Mouse (Mus musculus) CH12.LX (cell line): ENCODE measurements at regions not wholly inside any gene's neighbourhood (a gene's known extent, or its start where the extent isn't known, plus 50 kb on each side); places are given as distances from the start of the nearest gene placed in this dataset.

Experiments
- CHD2 ChIP-seq: IDR thresholded peaks from 2 replicates; pipeline ENCODE4 v1.6.1; 2011; ENCODE audit warnings: low read length, improper control_type of control experiment
- CTCF ChIP-seq, 2 experiments: IDR thresholded peaks in 1 of 2; conservative IDR thresholded peaks in 1 of 2; 2 replicates each; pipeline ENCODE4 v1.5.1; 2011 to 2012; ENCODE audit warnings: low read depth in 2 of 2, low read length in 2 of 2, improper control_type of control experiment in 1 of 2, inconsistent platforms in 1 of 2, mild to moderate bottlenecking in 1 of 2, moderate library complexity in 1 of 2
- E2F4 ChIP-seq: IDR thresholded peaks from 2 replicates; pipeline ENCODE4 v1.6.1; 2011; ENCODE audit warnings: low read depth, low read length, improper control_type of control experiment; ENCODE audit not compliant: insufficient replicate concordance
- ELF1 ChIP-seq: IDR thresholded peaks from 2 replicates; pipeline ENCODE4 v1.6.1; 2014; ENCODE audit warnings: low read depth, mild to moderate bottlenecking, inconsistent platforms, low read length, improper control_type of control experiment
- EP300 ChIP-seq: IDR thresholded peaks from 2 replicates; pipeline ENCODE4 v1.6.1; 2011; ENCODE audit warnings: low read length, improper control_type of control experiment
- ETS1 ChIP-seq: conservative IDR thresholded peaks from 2 replicates; pipeline ENCODE4 v1.6.1; 2012; ENCODE audit warnings: low read depth, mild to moderate bottlenecking, inconsistent platforms, low read length, improper control_type of control experiment, moderate library complexity
- MYC ChIP-seq: IDR thresholded peaks from 2 replicates; pipeline ENCODE4 v1.6.1; 2011; ENCODE audit warnings: low read depth, mild to moderate bottlenecking, improper control_type of control experiment, low read length
- NELFE ChIP-seq: IDR thresholded peaks from 2 replicates; pipeline ENCODE4 v1.6.1; 2011; ENCODE audit warnings: low read depth, low read length, improper control_type of control experiment
- POLR2A ChIP-seq: IDR thresholded peaks from 2 replicates; pipeline ENCODE4 v1.6.1; 2011; ENCODE audit warnings: low read depth, mild to moderate bottlenecking, improper control_type of control experiment, low read length
- RCOR1 ChIP-seq: conservative IDR thresholded peaks from 2 replicates; pipeline ENCODE4 v1.6.1; 2012; ENCODE audit warnings: low read depth, mild to moderate bottlenecking, inconsistent platforms, low read length, improper control_type of control experiment
- SMC3 ChIP-seq: IDR thresholded peaks from 2 replicates; pipeline ENCODE4 v1.6.1; 2011; ENCODE audit warnings: low read depth, low read length, improper control_type of control experiment
- ZKSCAN1 ChIP-seq: IDR thresholded peaks from 2 replicates; pipeline ENCODE4 v1.6.1; 2012; ENCODE audit warnings: low read depth, inconsistent platforms, low read length, improper control_type of control experiment, borderline replicate concordance

GRCm38 (mm10) chr14:8935121-8935520 is 269.1 kb upstream of the 4930452B06Rik start:
- no peak for TF ChIP-seq EP300
- peak in 1 of 2 experiments; percentile 66; a peak in 2 of 4 replicates for TF ChIP-seq CTCF (conservative IDR thresholded peaks at IDR 0.05 in 1 of 2, IDR thresholded peaks at IDR 0.05 in 1 of 2; ENCODE audit: low read depth in 2 of 2, low read length in 2 of 2)
- no peak for TF ChIP-seq ETS1
- no peak for TF ChIP-seq RCOR1
- no peak for TF ChIP-seq POLR2A
- TF ChIP-seq NELFE = no peak
- no peak for TF ChIP-seq ELF1
- TF ChIP-seq MYC = no peak
- no peak for TF ChIP-seq ZKSCAN1
- no peak for TF ChIP-seq E2F4
- TF ChIP-seq SMC3 = peak; percentile 68
- no peak for TF ChIP-seq CHD2
